Mouse (Mus musculus) ES-E14 (cell line): Measurements from ENCODE around the gene Zkscan17.

ENCODE experiments used
- CHD2 ChIP-seq: IDR thresholded peaks from 2 replicates; pipeline ENCODE4 v1.6.1; 2014; ENCODE audit warnings: mild to moderate bottlenecking, low read depth, low read length, inconsistent platforms
- HCFC1 ChIP-seq: IDR thresholded peaks from 2 replicates; pipeline ENCODE4 v1.6.1; 2012; ENCODE audit warnings: low read length, inconsistent platforms, borderline replicate concordance; ENCODE audit not compliant: insufficient read depth
- ZNF384 ChIP-seq: IDR thresholded peaks from 2 replicates; pipeline ENCODE4 v1.6.1; 2012; ENCODE audit warnings: low read depth, low read length, inconsistent platforms

DNA sequence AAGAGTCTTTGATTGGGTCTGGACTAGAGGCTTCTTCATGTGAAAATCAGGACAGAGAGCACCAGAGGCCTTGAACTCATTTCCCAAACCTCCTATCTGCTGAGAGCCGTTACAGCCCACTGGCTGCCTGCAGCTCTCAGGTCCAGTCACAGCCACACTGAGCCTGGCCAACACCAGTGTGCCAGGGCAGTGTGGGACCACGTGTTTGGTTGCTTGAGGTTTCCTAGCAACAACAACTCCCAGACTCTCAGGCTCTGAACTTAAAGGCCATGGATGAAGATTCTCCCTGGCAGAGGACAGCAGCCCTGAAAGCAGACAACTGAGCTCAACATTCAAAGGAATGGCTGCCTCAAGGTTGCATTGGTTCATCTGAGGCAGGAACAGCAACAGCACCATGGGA is 40.9 kb downstream of the Zkscan17 start:
- TF ChIP-seq CHD2 (no peak), HCFC1 (no peak), ZNF384 (no peak)
